Mouse (Mus musculus) cerebellum, adult 2 months (tissue): ENCODE measurements around the gene Cwc22. TPM values are rescaled to one million over a fixed set of nuclear protein-coding genes. Genes with fewer than 3 reads are reported as not detected.

Experiments
- DNase-seq, 2 experiments: peaks; one replicate each; pipeline ENCODE4 v3.0.0; 2021
- H3K27ac ChIP-seq: fragments of 200-500 bp; 2 replicates; pipeline ENCODE4 v1.5.1; 2012; ENCODE audit warnings: low read length, control low read depth, inconsistent platforms; ENCODE audit not compliant: insufficient read depth
- H3K27me3 ChIP-seq: fragments of 200-500 bp; 2 replicates; pipeline ENCODE4 v1.6.1; 2012; ENCODE audit warnings: inconsistent platforms, mild to moderate bottlenecking, low read length, moderate library complexity; ENCODE audit not compliant: control insufficient read depth, insufficient read depth
- H3K4me1 ChIP-seq: fragments of 200-500 bp; 2 replicates; pipeline ENCODE4 v1.6.1; 2011; ENCODE audit warnings: low read length; ENCODE audit not compliant: control insufficient read depth, insufficient read depth
- H3K4me3 ChIP-seq: fragments of 200-500 bp; replicated peaks from 2 replicates; pipeline ENCODE3; 2011; ENCODE audit warnings: mild to moderate bottlenecking, low read depth, low read length, control low read depth; ENCODE audit not compliant: insufficient read depth
- CTCF ChIP-seq: fragments of 200-500 bp; IDR thresholded peaks from 2 replicates; pipeline ENCODE4 v1.5.1; 2011; ENCODE audit warnings: low read depth, mild to moderate bottlenecking, control low read depth, low read length, moderate library complexity, borderline replicate concordance; ENCODE audit not compliant: insufficient read depth
- POLR2A ChIP-seq: fragments of 200-500 bp; IDR thresholded peaks from 2 replicates; pipeline ENCODE4 v1.6.1; 2011; ENCODE audit warnings: low read length, control low read depth, borderline replicate concordance; ENCODE audit not compliant: insufficient read depth
- WGBS: fragments of 180-500 bp; shearing (Covaris S2); methylation state at CpG from one replicate; pipeline ENCODE4 v1.1.7; 2018; 5-methylcytosine and 5-hydroxymethylcytosine counted together
- polyA plus RNA-seq: library from polyadenylated mRNA; depleted of rRNA; stranded (reverse); fragments of >200 nt; gene quantifications from 2 replicates; pipeline ENCODE4 v1.2.3, GENCODE M21; 2012

Cwc22 gene
- polyA plus RNA-seq, 1 experiment, result 30.3 TPM

DNA sequence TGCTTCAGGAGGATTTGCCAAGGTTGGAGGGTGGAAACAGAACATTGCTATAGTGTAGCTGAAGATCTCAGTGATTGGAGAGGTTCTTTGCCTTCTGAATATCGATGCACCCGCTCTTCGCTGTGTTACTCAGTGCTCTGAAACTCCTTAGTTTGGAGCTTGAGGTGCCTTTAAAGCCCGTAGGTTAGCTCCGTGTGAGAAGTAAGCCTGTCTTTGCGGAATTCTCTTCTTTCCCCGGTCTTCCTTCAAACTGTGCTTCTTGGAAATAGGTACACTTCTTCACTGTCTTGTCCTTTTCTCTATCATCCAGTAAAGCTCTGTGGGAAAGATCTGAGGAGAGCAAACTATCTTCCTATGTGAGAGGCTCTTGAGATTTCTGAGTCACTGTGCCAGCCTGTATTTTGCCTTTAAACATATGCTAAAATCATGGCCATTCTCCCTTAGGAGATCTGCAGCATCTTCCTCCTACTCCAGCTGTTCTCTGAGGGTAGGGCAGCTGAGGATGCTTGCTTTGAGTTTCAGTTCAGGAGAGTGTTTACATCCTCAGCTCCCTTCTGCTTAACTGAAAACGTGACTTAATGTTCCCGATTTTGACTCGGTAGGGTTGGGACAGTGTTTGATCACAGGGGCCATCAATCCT is 60.6 kb downstream of the Cwc22 start:
- WGBS, result 89% methylated on average over 10 of the region's 10 CpGs
- TF ChIP-seq POLR2A, result no peak
- no peak for DNase-seq
- H3K4me3 ChIP-seq, result no peak overlapping the region
- H3K4me1 ChIP-seq, result no peaks in the 10 kb centered on the region
- no peaks in the 10 kb centered on the region for H3K27me3 ChIP-seq
- no peak overlapping the region for H3K27ac ChIP-seq

DNA sequence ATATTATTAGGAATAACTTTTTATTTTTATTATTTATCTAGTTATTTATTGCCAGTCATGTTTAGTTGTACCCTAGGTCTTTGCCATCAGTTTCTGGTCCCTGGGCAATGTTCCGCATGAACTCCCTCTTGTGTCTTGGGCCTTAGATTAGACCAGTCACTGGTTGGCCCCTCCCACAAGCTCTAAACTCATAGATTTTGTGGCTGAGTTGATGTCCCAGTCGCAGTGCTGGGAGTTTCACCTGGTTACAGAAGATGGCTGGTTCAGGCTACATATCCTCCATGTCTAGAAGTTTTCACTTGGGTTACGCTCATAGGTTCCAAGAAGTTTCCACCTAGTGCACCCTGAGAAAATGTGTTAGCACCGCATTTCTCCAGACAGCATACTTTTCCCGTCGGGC is 61.1 kb downstream of the Cwc22 start:
- H3K27me3 ChIP-seq, result no peaks in the 10 kb centered on the region
- TF ChIP-seq POLR2A (no peak), CTCF (no peak)
- H3K4me1 ChIP-seq, result no peaks in the 10 kb centered on the region
- H3K27ac ChIP-seq, result no peak overlapping the region
- no peak for DNase-seq
- WGBS, result 92% methylated on average over 6 of the region's 6 CpGs
- no peak overlapping the region for H3K4me3 ChIP-seq

DNA sequence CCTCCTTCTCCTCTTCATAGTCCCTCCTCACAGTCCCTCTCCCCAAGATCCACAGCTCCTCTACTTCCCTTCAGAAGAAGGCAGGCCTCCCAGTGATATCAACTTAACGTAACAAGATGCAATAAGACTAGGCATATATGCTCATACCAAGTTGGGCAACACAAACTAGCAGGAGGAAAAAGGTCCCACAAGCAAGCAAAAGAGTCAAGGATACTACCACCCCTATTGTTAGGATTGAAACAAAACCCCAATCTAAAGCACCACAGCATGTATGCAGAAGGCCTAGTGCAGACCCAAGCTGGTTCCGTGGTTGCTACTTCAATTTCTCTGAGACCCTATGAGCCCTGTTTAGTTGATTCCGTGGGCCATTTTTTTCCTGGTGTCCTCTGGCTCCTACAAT is 61.7 kb downstream of the Cwc22 start:
- Histone ChIP-seq H3K4me1 (no peaks in the 10 kb centered on the region), H3K27me3 (no peaks in the 10 kb centered on the region), H3K27ac (no peak overlapping the region), H3K4me3 (no peak overlapping the region)
- no peak for DNase-seq
- TF ChIP-seq POLR2A (no peak), CTCF (no peak)
- WGBS, result 90% methylated on average over 3 of the region's 3 CpGs

DNA sequence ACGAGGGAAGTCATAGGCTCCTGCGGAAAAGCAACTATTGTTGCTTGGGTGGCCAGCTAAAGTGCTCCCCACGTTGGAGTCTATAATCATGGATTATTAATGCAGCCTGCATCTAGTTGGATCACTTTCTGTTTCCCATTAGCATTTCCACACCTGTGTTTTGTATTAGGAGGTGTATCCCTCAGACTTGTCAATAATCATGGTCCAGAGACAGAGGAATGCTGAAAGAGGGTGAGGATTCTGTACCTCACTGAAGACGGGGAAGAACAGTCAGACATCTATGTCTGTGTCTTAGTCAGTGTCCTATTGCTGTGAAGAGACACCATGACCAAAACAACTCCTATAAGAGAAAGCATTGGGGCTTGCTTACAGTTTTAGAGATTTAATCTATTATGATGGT is 63.2 kb downstream of the Cwc22 start:
- DNase-seq, result no peak
- TF ChIP-seq CTCF (no peak), POLR2A (no peak)
- Histone ChIP-seq H3K27ac (no peak overlapping the region), H3K4me3 (no peak overlapping the region), H3K4me1 (no peaks in the 10 kb centered on the region), H3K27me3 (no peaks in the 10 kb centered on the region)
- 89% methylated on average over 4 of the region's 4 CpGs for WGBS

DNA sequence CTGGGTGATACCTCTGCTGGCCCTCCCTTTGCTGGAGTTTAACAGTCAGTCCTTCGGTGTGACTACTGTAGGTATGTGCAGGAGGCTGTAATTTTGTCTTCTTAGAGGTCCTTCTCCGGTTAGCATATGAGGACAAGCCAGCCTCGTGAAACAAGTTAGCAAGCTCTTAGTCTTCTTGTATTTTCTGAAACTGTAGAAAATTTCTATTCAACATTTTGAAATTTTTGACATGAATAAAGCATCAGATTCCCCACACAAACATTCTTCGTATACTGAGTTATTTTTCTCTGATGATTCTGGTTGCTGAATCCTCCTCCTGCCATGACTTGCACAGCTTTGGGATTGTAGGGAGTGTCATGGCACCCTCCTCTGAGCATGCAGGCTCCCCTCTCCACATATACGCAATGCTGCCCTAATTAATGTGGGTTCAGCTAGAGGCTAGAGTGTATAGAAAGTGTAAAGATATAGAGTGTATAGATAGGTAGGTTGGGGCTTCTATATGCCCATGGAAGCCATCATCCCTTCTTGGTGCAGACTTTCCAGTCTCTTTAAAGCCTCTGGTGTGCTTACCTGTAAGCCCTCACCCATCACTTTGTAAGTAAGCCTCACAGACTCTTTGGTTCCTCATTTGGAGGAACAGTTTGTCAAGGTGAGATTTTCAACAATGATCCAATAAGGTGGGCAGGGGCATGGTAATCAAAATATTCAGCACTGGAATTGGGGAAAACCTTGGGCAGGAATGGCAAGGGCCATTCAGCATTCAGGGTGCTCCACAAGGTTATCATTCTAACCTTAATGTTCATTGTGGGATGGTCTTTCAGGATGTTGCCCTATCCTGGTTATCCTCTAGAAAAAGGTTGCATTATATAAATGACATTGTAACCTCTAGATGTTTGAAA is 64.6 kb downstream of the Cwc22 start:
- WGBS, result 92% methylated on average over 5 of the region's 5 CpGs
- Histone ChIP-seq H3K27ac (no peak overlapping the region), H3K4me1 (no peaks in the 10 kb centered on the region), H3K4me3 (no peak overlapping the region), H3K27me3 (no peaks in the 10 kb centered on the region)
- DNase-seq, result no peak
- TF ChIP-seq POLR2A (no peak), CTCF (no peak)

DNA sequence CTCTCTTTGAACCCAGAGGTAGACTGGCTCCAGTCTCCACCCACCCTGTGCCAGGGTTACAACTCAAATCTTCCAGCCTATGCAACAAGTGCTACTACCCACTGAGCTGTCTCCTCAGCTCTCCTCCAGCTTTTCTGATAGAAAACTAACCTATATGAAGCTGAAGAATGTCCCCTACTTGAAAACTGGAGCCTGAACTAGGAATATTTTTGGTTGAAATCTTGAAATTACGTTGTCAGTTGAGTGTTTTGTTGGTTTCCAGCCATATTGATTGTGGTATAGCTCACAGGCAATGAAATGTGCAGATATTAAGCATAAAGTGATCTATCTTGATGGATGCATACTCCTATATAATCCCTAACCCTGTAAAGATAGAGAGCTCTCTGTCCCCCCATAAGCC is 65.8 kb downstream of the Cwc22 start:
- H3K27ac ChIP-seq, result no peak overlapping the region
- no peaks in the 10 kb centered on the region for H3K4me1 ChIP-seq
- TF ChIP-seq CTCF (no peak), POLR2A (no peak)
- no peak overlapping the region for H3K4me3 ChIP-seq
- no peak for DNase-seq
- WGBS, result 83% methylated on average over 1 of the region's 1 CpGs
- no peaks in the 10 kb centered on the region for H3K27me3 ChIP-seq

DNA sequence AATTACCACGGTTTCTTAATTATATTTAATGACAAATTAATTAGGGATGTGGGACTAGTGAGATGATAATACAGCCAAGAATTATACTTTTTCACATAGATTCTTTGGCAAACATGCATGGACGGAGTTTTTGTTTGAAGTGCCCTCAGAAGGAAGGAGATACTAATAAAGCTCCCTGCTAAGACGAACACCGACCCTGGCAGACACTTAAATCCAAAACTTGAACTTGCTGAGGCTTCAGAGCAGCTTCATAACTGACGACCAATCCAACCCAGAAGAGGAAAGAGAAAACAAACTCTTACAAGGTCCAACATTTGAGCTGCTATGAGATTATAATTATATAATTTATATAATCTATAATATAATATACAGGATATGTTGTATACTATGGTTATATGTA is 66.4 kb downstream of the Cwc22 start:
- 49% methylated on average over 5 of the region's 5 CpGs for WGBS
- no peak overlapping the region for H3K4me3 ChIP-seq
- H3K27ac ChIP-seq, result no peak overlapping the region
- H3K4me1 ChIP-seq, result no peaks in the 10 kb centered on the region
- DNase-seq, result no peak
- H3K27me3 ChIP-seq, result no peaks in the 10 kb centered on the region
- TF ChIP-seq CTCF, result no peak
- no peak for TF ChIP-seq POLR2A

DNA sequence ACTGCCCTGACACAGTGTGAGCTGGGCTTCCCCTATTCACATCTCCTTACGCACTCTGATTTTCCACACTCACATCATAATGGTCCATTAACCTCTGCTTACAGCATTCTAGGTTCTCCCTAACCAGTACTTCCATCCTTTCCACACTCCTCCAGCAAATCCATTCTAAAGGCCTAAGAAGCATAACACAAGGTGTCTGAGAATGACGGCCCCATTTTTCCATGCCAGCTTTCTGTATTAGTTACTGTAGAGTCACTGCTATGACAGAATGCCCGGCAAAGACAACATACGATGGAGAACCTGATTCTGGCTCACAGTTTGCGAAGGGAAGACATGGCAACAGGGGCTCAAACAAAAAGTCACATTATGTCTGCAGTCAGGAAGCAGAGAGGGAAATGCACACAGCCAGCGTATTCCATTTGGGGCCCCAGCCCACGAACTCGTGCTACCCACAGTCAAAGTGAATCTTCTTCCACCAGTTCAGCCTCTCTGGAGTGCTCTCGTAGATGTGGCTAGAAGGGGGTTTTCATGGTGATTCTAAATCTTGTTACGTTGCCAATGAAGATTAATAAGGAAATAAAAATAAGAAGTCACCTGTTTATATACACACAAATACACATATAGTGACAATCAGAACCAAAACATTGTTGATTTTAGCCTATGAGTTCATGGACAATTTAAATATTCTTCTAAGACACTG is 68.9 kb downstream of the Cwc22 start:
- Histone ChIP-seq H3K4me3 (no peak overlapping the region), H3K4me1 (no peaks in the 10 kb centered on the region), H3K27me3 (no peaks in the 10 kb centered on the region), H3K27ac (no peak overlapping the region)
- no peak for DNase-seq
- TF ChIP-seq CTCF (no peak), POLR2A (no peak)
- WGBS, result 83% methylated on average over 10 of the region's 10 CpGs
